Comparison of ENCODE assay signal across 15 mouse cellular contexts in the genomic region with DNA sequence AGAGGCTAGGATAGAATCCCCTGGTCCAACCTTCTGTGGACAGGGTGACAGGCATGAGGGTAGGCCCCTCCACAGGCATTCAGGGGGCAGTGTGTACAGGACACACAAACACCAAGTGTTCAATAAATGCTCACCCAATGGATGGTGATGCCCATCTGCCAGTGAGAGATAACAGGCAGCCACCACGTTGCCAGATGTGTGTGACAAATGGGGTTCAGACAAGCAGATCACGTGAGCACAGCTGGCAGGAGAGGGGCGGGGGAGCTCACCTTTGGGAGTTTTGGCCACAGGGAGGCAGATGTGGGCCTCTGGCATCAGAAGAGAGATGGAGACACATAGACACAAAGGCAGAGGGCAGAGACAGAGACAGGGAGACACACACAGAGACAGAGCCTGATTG. TPM values are rescaled to one million over a fixed set of nuclear protein-coding genes. Genes with fewer than 3 reads are reported as not detected.
DNase-seq lines count a peak whose midpoint lies in the region; ATAC-seq lines count a peak whose summit lies in the region.
"Had no signal": no experiment of that assay in that cellular context is flagged by ENCODE, and none has a peak within 500 bp of the region (broad histone marks: within the 10 kb centered on the region; RNA-seq: fewer than 3 reads in every experiment).

No protein-coding gene starts in this region.

- no peaks in the 10 kb centered on the region for H3K9me3 ChIP-seq in intestine, embryonic 15.5 days
- H3K9me3 ChIP-seq: embryonic facial prominence, embryonic 15.5 days; kidney, embryonic 15.5 days had no signal

- H3K4me2 ChIP-seq in intestine, embryonic 15.5 days (replicated peaks): no peak overlapping the region
- H3K4me2 ChIP-seq: embryonic facial prominence, embryonic 15.5 days; hindbrain, embryonic 14.5 days; kidney, embryonic 15.5 days; midbrain, embryonic 11.5 days had no signal

- no peaks in the 10 kb centered on the region for H3K27me3 ChIP-seq in intestine, embryonic 15.5 days (replicated peaks)
- H3K27me3 ChIP-seq: embryonic facial prominence, embryonic 15.5 days; kidney, embryonic 15.5 days had no signal

- no peak overlapping the region for H3K9ac ChIP-seq in intestine, embryonic 15.5 days
- H3K9ac ChIP-seq: embryonic facial prominence, embryonic 15.5 days; hindbrain, embryonic 14.5 days; kidney, embryonic 15.5 days had no signal

- H3K36me3 ChIP-seq in intestine, embryonic 15.5 days: peaks cover 33% of the 10 kb centered on the region

- 73% methylated on average over 3 of the region's 3 CpGs for WGBS in intestine, embryonic 15.5 days

- DNase-seq in spleen, adult 12 weeks (ENCODE audit: low spot score): peak; percentile 73
- DNase-seq in spleen, adult 18-20 months: no peak
- DNase-seq in thymus, postnatal 36 days: no peak
- no peak for DNase-seq in left cerebral cortex, adult 11 months (ENCODE audit: low spot score)
- DNase-seq: cerebellum, postnatal 14 days; heart, adult 18-20 months; lung, adult 18-20 months; thymus, postnatal 14 days had no signal

- no peak overlapping the region for H3K27ac ChIP-seq in intestine, embryonic 15.5 days
- H3K27ac ChIP-seq: embryonic facial prominence, embryonic 15.5 days; hindbrain, embryonic 14.5 days; kidney, embryonic 15.5 days had no signal

- peak; percentile 52; the same call in 1 of the 2 replicates for ATAC-seq in intestine, embryonic 15.5 days
- peak; percentile 33; the same call in 1 of the 2 replicates for ATAC-seq in megakaryocyte, adult 5-6 weeks (ENCODE audit: poor library complexity, severe bottlenecking)
- no peak for ATAC-seq in granulocyte monocyte progenitor cell, adult 5-6 weeks (replicated peaks; ENCODE audit: poor library complexity, severe bottlenecking)

- peaks cover 21% of the 10 kb centered on the region; the same call in 1 of the 2 replicates for H3K4me1 ChIP-seq in intestine, embryonic 15.5 days (replicated peaks)

- no peak overlapping the region for H3K4me3 ChIP-seq in intestine, embryonic 15.5 days (replicated peaks)
- H3K4me3 ChIP-seq: embryonic facial prominence, embryonic 15.5 days; kidney, embryonic 15.5 days had no signal

RNA-seq across cellular contexts. Expression of a gene that starts 24.3 kb away (rescaled TPM):
- polyA plus RNA-seq in intestine, embryonic 15.5 days (2015; fragmentation: Nextera tagmentation; extraction: Ambion mirVana): 12.8 and 14.0 TPM in 2 replicates
- total RNA-seq in megakaryocyte, adult 5-6 weeks (2015): 32.4 and 33.0 TPM in 2 replicates
- 41.9 and 46.7 TPM in 2 replicates for total RNA-seq in megakaryocyte, adult 5-6 weeks (2017)
- total RNA-seq in granulocyte monocyte progenitor cell, adult 5-6 weeks (2014; fragmentation: Nextera tagmentation): 42.4 and 43.6 TPM in 2 replicates
- total RNA-seq in granulocyte monocyte progenitor cell, adult 5-6 weeks (2017): 18.0 and 24.5 TPM in 2 replicates

RNA-seq across cellular contexts. Expression of a gene that starts 34.1 kb away (rescaled TPM):
- polyA plus RNA-seq in intestine, embryonic 15.5 days (2015; fragmentation: Nextera tagmentation; extraction: Ambion mirVana): 712 and 771 TPM in 2 replicates
- total RNA-seq in megakaryocyte, adult 5-6 weeks (2015): 259 and 303 TPM in 2 replicates
- total RNA-seq in megakaryocyte, adult 5-6 weeks (2017): 375 and 378 TPM in 2 replicates
- total RNA-seq in granulocyte monocyte progenitor cell, adult 5-6 weeks (2014; fragmentation: Nextera tagmentation): 278 and 280 TPM in 2 replicates
- total RNA-seq in granulocyte monocyte progenitor cell, adult 5-6 weeks (2017): 397 and 420 TPM in 2 replicates

RNA-seq across cellular contexts. Expression of a gene that starts 34.5 kb away (rescaled TPM):
- 14.4 and 21.2 TPM in 2 replicates for polyA plus RNA-seq in intestine, embryonic 15.5 days (2015; fragmentation: Nextera tagmentation; extraction: Ambion mirVana)
- total RNA-seq in megakaryocyte, adult 5-6 weeks (2015): 58.0 and 60.7 TPM in 2 replicates
- total RNA-seq in megakaryocyte, adult 5-6 weeks (2017): 142 and 146 TPM in 2 replicates
- 94.5 and 150 TPM in 2 replicates for total RNA-seq in granulocyte monocyte progenitor cell, adult 5-6 weeks (2014; fragmentation: Nextera tagmentation)
- 121 and 132 TPM in 2 replicates for total RNA-seq in granulocyte monocyte progenitor cell, adult 5-6 weeks (2017)

RNA-seq across cellular contexts. Expression of a gene that starts 41.5 kb away (rescaled TPM):
- polyA plus RNA-seq in intestine, embryonic 15.5 days (2015; fragmentation: Nextera tagmentation; extraction: Ambion mirVana): 206 and 218 TPM in 2 replicates
- 70.2 and 70.7 TPM in 2 replicates for total RNA-seq in megakaryocyte, adult 5-6 weeks (2015)
- total RNA-seq in megakaryocyte, adult 5-6 weeks (2017): 58.4 and 69.2 TPM in 2 replicates
- total RNA-seq in granulocyte monocyte progenitor cell, adult 5-6 weeks (2014; fragmentation: Nextera tagmentation): 96.6 and 105 TPM in 2 replicates
- 79.7 and 86.7 TPM in 2 replicates for total RNA-seq in granulocyte monocyte progenitor cell, adult 5-6 weeks (2017)

RNA-seq across cellular contexts. Expression of a gene that starts 57.4 kb away (rescaled TPM):
- polyA plus RNA-seq in intestine, embryonic 15.5 days (2015; fragmentation: Nextera tagmentation; extraction: Ambion mirVana): 701 and 737 TPM in 2 replicates
- 161 and 162 TPM in 2 replicates for total RNA-seq in megakaryocyte, adult 5-6 weeks (2015)
- 31.0 and 34.7 TPM in 2 replicates for total RNA-seq in megakaryocyte, adult 5-6 weeks (2017)
- total RNA-seq in granulocyte monocyte progenitor cell, adult 5-6 weeks (2014; fragmentation: Nextera tagmentation): 193 and 253 TPM in 2 replicates
- 47.4 and 49.6 TPM in 2 replicates for total RNA-seq in granulocyte monocyte progenitor cell, adult 5-6 weeks (2017)
